Mouse (Mus musculus) limb, embryonic 10.5 days (tissue): Measurements from ENCODE around the gene Bicral. TPM values are rescaled to one million over a fixed set of nuclear protein-coding genes. Genes with fewer than 3 reads are reported as not detected.

Experiments used
- DNase-seq: peaks from one replicate; pipeline ENCODE4 v3.0.0-alpha.2; 2017; ENCODE audit warnings: low spot score
- H3K27ac ChIP-seq: fragments of 300-500 bp; sonication (generic); 2 replicates; pipeline ENCODE4 v1.5.1; 2016; ENCODE audit warnings: mild to moderate bottlenecking
- H3K27me3 ChIP-seq: fragments of 300-500 bp; sonication (generic); 2 replicates; pipeline ENCODE4 v1.6.1; 2016; ENCODE audit warnings: low read depth, mild to moderate bottlenecking; ENCODE audit not compliant: poor library complexity, severe bottlenecking
- H3K36me3 ChIP-seq: fragments of 300-500 bp; sonication (generic); 2 replicates; pipeline ENCODE4 v1.6.1; 2016; ENCODE audit warnings: mild to moderate bottlenecking, moderate library complexity
- H3K4me1 ChIP-seq: fragments of 300-500 bp; sonication (generic); 2 replicates; pipeline ENCODE4 v1.6.1; 2016
- H3K4me3 ChIP-seq: fragments of 300-500 bp; sonication (generic); 2 replicates; pipeline ENCODE4 v1.5.1; 2016; ENCODE audit warnings: mild to moderate bottlenecking, moderate library complexity
- H3K9me3 ChIP-seq: fragments of 300-500 bp; sonication (generic); replicated peaks from 2 replicates; pipeline ENCODE4 v1.6.1; 2016; ENCODE audit warnings: mild to moderate bottlenecking
- WGBS: fragments of 180-500 bp; shearing (Covaris S2); methylation state at CpG from one replicate; pipeline ENCODE4 v1.1.7; 2016; 5-methylcytosine and 5-hydroxymethylcytosine counted together
- polyA plus RNA-seq: library from polyadenylated mRNA; unstranded; fragments of >200 nt; fragmentation: Nextera tagmentation; extraction: Ambion mirVana; gene quantifications from 2 replicates; pipeline ENCODE4 v1.2.1, GENCODE M21; 2016

Gene Bicral
- polyA plus RNA-seq, 1 experiment from 2014 or later, result 4.3 TPM

GRCm38 (mm10) chr17:46885218-46885909 is 27.1 kb upstream of the Bicral start:
- 83% methylated on average over 11 of the region's 11 CpGs for WGBS
- Histone ChIP-seq H3K4me1 (peaks cover 26% of the 10 kb centered on the region), H3K27me3 (no peaks in the 10 kb centered on the region), H3K36me3 (no peaks in the 10 kb centered on the region), H3K27ac (0 out of 2 replicates have a peak overlapping the region, but pooled peaks have one; percentile 16), H3K9me3 (no peaks in the 10 kb centered on the region), H3K4me3 (no peak overlapping the region)
- DNase-seq, result no peak

GRCm38 (mm10) chr17:46884766-46885165 is 26.5 kb upstream of the Bicral start:
- no peak overlapping the region for H3K4me3 ChIP-seq
- WGBS, result 95% methylated on average over 6 of the region's 6 CpGs
- no peaks in the 10 kb centered on the region for H3K9me3 ChIP-seq
- H3K4me1 ChIP-seq, result peaks cover 29% of the 10 kb centered on the region
- no peak for DNase-seq
- no peaks in the 10 kb centered on the region for H3K27me3 ChIP-seq
- H3K36me3 ChIP-seq, result no peaks in the 10 kb centered on the region
- no peak overlapping the region for H3K27ac ChIP-seq

- WGBS, result 89% methylated on average over 9 of the region's 9 CpGs
- Histone ChIP-seq H3K9me3 (no peaks in the 10 kb centered on the region), H3K4me1 (peaks cover 19% of the 10 kb centered on the region), H3K27me3 (no peaks in the 10 kb centered on the region), H3K27ac (no peak overlapping the region), H3K36me3 (no peaks in the 10 kb centered on the region), H3K4me3 (no peak overlapping the region)
- no peak for DNase-seq
Measured at GRCm38 (mm10) chr17:46883107-46883506, 24.8 kb upstream of the Bicral start.

- no peak overlapping the region for H3K27ac ChIP-seq
- H3K27me3 ChIP-seq, result no peaks in the 10 kb centered on the region
- no peak overlapping the region for H3K4me3 ChIP-seq
- DNase-seq, result no peak
- H3K9me3 ChIP-seq, result no peaks in the 10 kb centered on the region
- 90% methylated on average over 6 of the region's 6 CpGs for WGBS
- peaks cover 27% of the 10 kb centered on the region for H3K4me1 ChIP-seq
- H3K36me3 ChIP-seq, result no peaks in the 10 kb centered on the region
Measured at GRCm38 (mm10) chr17:46881728-46882127, 23.4 kb upstream of the Bicral start.

- no peaks in the 10 kb centered on the region for H3K36me3 ChIP-seq
- no peak overlapping the region for H3K27ac ChIP-seq
- no peak for DNase-seq
- H3K4me3 ChIP-seq, result no peak overlapping the region
- peaks cover 25% of the 10 kb centered on the region for H3K4me1 ChIP-seq
- H3K27me3 ChIP-seq, result no peaks in the 10 kb centered on the region
- no peaks in the 10 kb centered on the region for H3K9me3 ChIP-seq
- WGBS, result 84% methylated on average over 2 of the region's 2 CpGs
Measured at GRCm38 (mm10) chr17:46880322-46880721, 22.0 kb upstream of the Bicral start.

GRCm38 (mm10) chr17:46879841-46880311 is 21.6 kb upstream of the Bicral start:
- H3K4me1 ChIP-seq, result peaks cover 25% of the 10 kb centered on the region
- H3K9me3 ChIP-seq, result no peaks in the 10 kb centered on the region
- no peaks in the 10 kb centered on the region for H3K27me3 ChIP-seq
- WGBS, result 71% methylated on average over 14 of the region's 14 CpGs
- H3K4me3 ChIP-seq, result no peak overlapping the region
- no peak overlapping the region for H3K27ac ChIP-seq
- no peaks in the 10 kb centered on the region for H3K36me3 ChIP-seq
- DNase-seq, result no peak

GRCm38 (mm10) chr17:46877061-46877460 is 18.8 kb upstream of the Bicral start:
- peak overlapping the region; percentile 61 for H3K27ac ChIP-seq
- WGBS, result 90% methylated on average over 5 of the region's 5 CpGs
- DNase-seq, result no peak

GRCm38 (mm10) chr17:46876371-46876950 is 18.2 kb upstream of the Bicral start:
- DNase-seq, result peak; percentile 65
- 56% methylated on average over 8 of the region's 8 CpGs for WGBS
- no peaks in the 10 kb centered on the region for H3K27me3 ChIP-seq

More at GRCm38 (mm10) chr17:46877061-46877460, 18.8 kb upstream of the Bicral start:
- Histone ChIP-seq H3K4me1 (peaks cover 41% of the 10 kb centered on the region), H3K36me3 (0 out of 2 replicates have a peak, but pooled peaks cover under 1% of the 10 kb centered on the region), H3K4me3 (no peak overlapping the region), H3K27me3 (no peaks in the 10 kb centered on the region), H3K9me3 (no peaks in the 10 kb centered on the region)

GRCm38 (mm10) chr17:46875626-46876025 is 17.3 kb upstream of the Bicral start:
- Histone ChIP-seq H3K36me3 (0 out of 2 replicates have a peak, but pooled peaks cover 4% of the 10 kb centered on the region), H3K9me3 (no peaks in the 10 kb centered on the region), H3K4me3 (no peak overlapping the region), H3K4me1 (peaks cover 41% of the 10 kb centered on the region), H3K27me3 (no peaks in the 10 kb centered on the region), H3K27ac (no peak overlapping the region)
- WGBS, result 71% methylated on average over 3 of the region's 3 CpGs
- DNase-seq, result no peak

More at GRCm38 (mm10) chr17:46876371-46876950, 18.2 kb upstream of the Bicral start:
- Histone ChIP-seq H3K9me3 (no peaks in the 10 kb centered on the region), H3K27ac (peak overlapping the region; percentile 61), H3K4me3 (peak overlapping the region; percentile 6; the same call in 1 of the 2 replicates), H3K36me3 (0 out of 2 replicates have a peak, but pooled peaks cover 4% of the 10 kb centered on the region), H3K4me1 (peaks cover 41% of the 10 kb centered on the region)

- Histone ChIP-seq H3K27me3 (no peaks in the 10 kb centered on the region), H3K4me3 (no peak overlapping the region), H3K4me1 (peaks cover 37% of the 10 kb centered on the region), H3K9me3 (no peaks in the 10 kb centered on the region), H3K27ac (peak overlapping the region; percentile 46; the same call in 1 of the 2 replicates), H3K36me3 (0 out of 2 replicates have a peak, but pooled peaks cover 4% of the 10 kb centered on the region)
- DNase-seq, result no peak
- 38% methylated on average over 10 of the region's 10 CpGs for WGBS
Measured at GRCm38 (mm10) chr17:46874133-46874532, 15.9 kb upstream of the Bicral start.

GRCm38 (mm10) chr17:46872806-46873205 is 14.5 kb upstream of the Bicral start:
- Histone ChIP-seq H3K4me3 (no peak overlapping the region), H3K27ac (peak overlapping the region; percentile 46; the same call in 1 of the 2 replicates), H3K9me3 (no peaks in the 10 kb centered on the region), H3K27me3 (no peaks in the 10 kb centered on the region), H3K36me3 (0 out of 2 replicates have a peak, but pooled peaks cover 4% of the 10 kb centered on the region), H3K4me1 (peaks cover 37% of the 10 kb centered on the region)
- no peak for DNase-seq
- WGBS, result 64% methylated on average over 7 of the region's 7 CpGs

- peaks cover 22% of the 10 kb centered on the region for H3K4me1 ChIP-seq
- H3K9me3 ChIP-seq, result no peaks in the 10 kb centered on the region
- no peaks in the 10 kb centered on the region for H3K27me3 ChIP-seq
- H3K4me3 ChIP-seq, result no peak overlapping the region
- DNase-seq, result no peak
- H3K27ac ChIP-seq, result no peak overlapping the region
- H3K36me3 ChIP-seq, result 0 out of 2 replicates have a peak, but pooled peaks cover 4% of the 10 kb centered on the region
- 74% methylated on average over 1 of the region's 1 CpGs for WGBS
Measured at GRCm38 (mm10) chr17:46870913-46871312, 12.6 kb upstream of the Bicral start.

- no peak for DNase-seq
- Histone ChIP-seq H3K27ac (no peak overlapping the region), H3K4me3 (no peak overlapping the region), H3K36me3 (0 out of 2 replicates have a peak, but pooled peaks cover 4% of the 10 kb centered on the region), H3K9me3 (no peaks in the 10 kb centered on the region), H3K27me3 (no peaks in the 10 kb centered on the region), H3K4me1 (peaks cover 22% of the 10 kb centered on the region)
- 94% methylated on average over 5 of the region's 5 CpGs for WGBS
Measured at GRCm38 (mm10) chr17:46870204-46870798, 12.0 kb upstream of the Bicral start.
